Mouse (Mus musculus) heart, postnatal 25 days (tissue): Measurements from ENCODE around the gene B3gnt5. TPM values are rescaled to one million over a fixed set of nuclear protein-coding genes. Genes with fewer than 3 reads are reported as not detected.
"Not testable (repeated sequence)": the region's sequence is repeated elsewhere in the genome, so short reads cannot be mapped to it uniquely, and the experiment has no call there.

Experiments used
- DNase-seq: peaks from one replicate; pipeline ENCODE4 v3.0.0; 2022; ENCODE audit warnings: low spot score
- intact Hi-C: fragments of 180-260 bp; cut with DNase I; formaldehyde crosslinking; loops from one replicate; pipeline ENCODE4 v1.15.1; 2025
- total RNA-seq, 2 experiments: library from RNA; stranded (reverse); gene quantifications; 2 replicates each; pipeline ENCODE4 v1.2.3; 2021

The B3gnt5 gene
- under 1 TPM; 0.73 TPM for total RNA-seq

DNA sequence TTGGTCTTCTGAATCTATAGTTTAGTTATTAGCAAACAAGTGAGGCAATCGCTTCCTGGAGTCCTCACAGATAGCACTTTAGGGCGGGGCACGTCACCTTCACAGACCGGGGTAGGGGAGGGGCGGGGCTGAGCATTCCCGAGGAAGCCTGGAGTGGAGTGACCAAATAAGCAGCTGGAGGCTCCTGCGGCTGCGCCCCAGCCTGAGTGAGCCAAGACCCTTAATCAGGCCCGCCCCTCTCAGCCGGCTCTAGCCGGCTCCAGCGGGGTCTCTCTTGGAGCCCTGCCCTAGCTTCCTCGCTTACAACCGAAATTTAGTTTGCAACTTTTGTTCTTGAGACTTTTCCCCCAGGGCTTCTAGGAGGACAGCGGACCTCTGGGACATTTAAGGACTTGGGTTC is at the start of gene B3gnt5:
TSS of gene B3gnt5 (plus strand) at position 135 of the 400 bp plus-strand sequence.
- intact Hi-C loops = no loop called here

DNA sequence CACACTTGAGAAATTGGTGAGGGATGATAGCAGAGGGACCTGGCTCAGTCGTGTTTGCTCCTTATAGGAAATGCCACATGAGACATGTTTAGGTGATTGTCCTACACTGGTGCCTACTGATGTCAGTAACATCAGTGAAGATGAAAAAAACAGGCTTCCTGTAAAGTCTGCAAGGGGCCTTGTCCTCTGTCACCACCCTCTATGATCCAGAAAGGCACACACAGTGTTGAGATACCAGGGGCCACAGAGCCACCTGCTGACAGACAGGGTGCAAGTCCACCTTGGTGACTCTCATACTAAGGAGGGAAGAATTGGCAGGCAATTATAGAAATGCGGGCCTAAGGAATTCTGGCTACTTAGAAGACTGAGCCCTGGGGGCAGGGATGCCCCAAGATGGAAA is 39.0 kb upstream of the B3gnt5 start:
- intact Hi-C loops = loop anchor here (10.0 kb wide), 4 partner anchors 124 to 584 kb away; partner anchors contain the start of genes Klhl24 and Parl

More for the DNA sequence above, at the start of gene B3gnt5:
- peak; percentile 13 for DNase-seq

DNA sequence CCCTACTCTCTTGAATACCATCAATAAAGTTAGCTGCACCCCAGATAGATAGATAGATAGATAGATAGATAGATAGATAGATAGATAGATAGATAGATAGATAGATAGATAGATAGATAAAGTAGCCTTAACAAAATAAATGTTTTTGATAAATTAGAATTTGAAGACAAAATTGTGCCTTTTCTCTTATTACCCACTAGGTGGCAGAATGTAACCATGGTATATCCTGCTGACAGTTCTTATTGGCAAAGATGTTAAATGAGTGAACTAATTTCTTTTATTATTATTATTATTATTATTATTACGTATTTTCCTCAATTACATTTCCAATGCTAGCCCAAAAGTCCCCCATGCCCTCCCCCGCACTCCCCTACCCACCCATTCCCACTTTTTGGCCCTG is 35.9 kb upstream of the B3gnt5 start:
- intact Hi-C loops = loop anchor here (10.0 kb wide), 4 partner anchors 121 to 581 kb away; partner anchors contain the start of genes Klhl24 and Parl

More for the DNA sequence above, 39.0 kb upstream of the B3gnt5 start:
- DNase-seq = no peak

DNA sequence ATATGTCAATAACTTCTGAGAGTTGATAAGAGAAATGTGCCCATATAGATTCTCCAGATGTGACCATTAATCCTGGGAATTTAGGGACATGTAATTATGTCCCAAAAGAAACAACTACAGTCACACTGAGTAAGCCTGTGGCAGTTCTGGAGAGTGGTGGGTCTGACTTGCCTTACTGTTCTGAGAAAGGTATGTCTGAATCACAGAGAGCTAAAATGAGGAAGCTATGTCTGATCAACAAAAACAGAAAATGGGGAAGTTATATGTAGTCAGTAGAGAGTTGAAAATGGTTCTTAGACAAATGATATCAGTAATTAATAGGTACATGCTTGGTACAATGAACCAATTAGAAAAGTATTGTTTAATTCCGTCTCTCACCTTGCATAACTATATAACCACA is 27.1 kb upstream of the B3gnt5 start:
- no peak for DNase-seq
- intact Hi-C loops = no loop called here

More for the DNA sequence above, 35.9 kb upstream of the B3gnt5 start:
- DNase-seq = not testable (repeated sequence)

DNA sequence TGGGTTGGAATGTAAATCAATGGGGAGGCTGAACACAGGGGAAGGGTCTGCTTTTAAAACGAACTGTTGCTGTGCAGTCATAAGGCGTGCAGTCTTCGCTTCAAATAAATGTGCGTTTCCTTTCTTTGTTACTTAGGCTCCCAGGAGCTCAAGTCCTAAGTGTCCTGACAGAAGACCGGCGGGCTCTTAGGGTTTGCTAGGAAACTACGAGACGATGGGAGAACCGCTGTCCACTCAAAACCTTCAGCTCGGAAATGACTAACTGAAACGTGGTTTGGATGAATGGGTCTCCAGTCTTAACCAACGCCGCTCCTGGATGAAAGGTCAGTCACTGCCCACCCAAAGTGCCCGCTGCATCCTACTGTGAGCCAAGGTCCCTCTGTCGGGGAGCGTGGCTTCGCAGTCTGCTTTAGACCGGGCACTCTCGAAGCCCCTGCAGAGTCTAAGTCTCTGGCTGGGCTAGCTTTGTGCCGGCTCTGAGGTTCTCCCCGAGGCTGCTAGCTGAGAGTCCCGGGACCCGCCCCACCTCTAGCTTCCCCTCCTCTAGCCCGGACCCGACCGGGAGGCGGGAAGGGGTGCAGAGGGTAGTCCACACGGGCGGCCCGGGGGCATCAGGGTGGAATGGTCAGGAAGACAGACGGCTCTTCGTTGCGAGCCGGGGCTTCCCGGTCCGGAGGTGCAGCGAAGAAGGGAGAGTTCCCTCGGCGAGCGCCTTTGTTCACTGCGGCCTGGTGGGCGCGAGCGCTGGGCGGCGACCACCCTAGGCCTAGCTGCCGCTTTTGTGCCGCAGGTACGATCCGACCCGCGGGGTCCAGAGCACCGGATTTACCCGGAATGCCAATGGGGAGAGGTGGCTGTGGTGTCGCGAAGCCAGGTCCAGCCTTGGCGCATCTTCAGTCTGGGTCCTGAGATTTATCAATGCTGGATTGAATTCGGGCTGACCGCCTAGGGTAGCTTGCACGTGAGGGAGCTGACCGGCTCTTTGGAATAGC is 793 bp downstream of the B3gnt5 start:
- DNase-seq = no peak

DNA sequence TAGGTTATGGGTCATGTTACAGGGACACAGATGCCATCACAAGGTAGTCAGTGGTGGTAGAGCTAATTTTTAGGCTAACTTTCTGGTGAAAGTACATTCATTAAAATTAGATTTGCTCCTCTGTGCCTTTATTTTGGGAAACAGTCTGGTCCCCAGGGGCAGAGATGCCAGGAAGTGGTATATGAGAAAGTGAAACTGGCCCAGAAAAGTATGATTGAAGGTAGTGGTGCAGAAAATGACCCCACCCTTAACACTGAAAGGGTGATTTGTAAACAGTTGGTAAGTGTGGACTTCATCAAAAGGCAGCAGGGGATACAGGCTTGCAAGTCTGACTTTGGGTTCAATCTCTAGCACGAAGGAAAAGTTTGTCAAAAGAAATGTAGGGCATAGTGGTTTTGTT is 1.7 kb downstream of the B3gnt5 start:
- no peak for DNase-seq
- intact Hi-C loops = no loop called here

More for the DNA sequence above, 793 bp downstream of the B3gnt5 start:
- intact Hi-C loops = no loop called here

DNA sequence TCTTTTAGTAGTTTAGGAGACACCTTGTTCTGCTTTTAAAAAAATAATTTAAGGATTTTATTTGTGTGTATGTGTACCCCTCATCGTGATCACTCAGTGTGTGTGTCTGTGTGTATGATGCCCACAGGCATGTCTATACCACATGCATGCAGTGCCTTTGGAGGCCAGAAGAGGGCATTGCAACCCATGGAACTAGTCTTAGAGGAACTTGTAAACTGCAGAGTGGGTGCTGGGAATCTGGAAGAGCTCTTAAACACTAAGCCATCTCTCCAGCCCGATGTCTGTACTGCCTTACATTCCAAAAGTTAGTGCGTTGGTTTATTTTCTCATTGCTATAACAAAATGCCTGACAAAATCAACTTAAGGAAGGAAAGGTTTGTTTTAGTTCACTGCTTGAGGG is 6.1 kb downstream of the B3gnt5 start:
- intact Hi-C loops = no loop called here
- DNase-seq = no peak

DNA sequence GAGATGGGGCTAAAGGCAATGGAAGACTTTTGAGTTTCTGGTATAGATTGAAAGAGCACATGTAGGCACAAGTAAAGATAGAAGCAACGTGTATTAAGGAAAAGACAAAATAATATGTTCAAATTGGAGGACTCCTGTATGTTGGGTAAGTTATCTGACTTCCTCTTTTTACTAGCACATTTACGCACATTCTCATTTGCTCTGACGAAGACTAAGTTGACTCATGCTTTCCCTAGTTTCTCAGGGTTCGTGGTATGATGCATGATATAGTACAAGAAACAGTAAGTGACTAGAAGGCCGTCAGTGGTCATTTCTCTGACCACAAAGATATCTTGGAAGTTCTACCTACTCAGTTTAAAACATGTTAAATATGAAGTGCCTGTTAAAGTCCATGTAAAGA is 8.0 kb downstream of the B3gnt5 start:
- no peak for DNase-seq
- intact Hi-C loops = no loop called here

DNA sequence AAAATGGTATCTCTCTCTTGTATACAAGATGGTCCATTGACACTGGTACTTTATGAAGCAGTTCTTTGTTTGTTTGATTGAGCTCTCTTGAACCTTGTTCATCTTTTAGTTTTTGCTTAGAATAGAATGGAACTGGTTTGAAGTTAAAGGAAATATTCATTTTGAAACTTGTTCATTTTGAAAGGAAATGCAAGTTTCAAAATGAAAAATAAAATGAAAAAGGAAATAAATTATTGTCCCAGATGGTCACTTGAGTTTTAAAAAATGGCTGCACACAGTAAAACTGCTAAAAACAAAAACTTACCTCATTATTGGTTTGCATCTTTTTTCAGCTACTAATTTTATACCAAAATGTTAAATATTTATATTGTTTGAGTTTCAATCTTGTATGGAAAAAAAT is 12.0 kb downstream of the B3gnt5 start:
- DNase-seq = no peak
- intact Hi-C loops = no loop called here

DNA sequence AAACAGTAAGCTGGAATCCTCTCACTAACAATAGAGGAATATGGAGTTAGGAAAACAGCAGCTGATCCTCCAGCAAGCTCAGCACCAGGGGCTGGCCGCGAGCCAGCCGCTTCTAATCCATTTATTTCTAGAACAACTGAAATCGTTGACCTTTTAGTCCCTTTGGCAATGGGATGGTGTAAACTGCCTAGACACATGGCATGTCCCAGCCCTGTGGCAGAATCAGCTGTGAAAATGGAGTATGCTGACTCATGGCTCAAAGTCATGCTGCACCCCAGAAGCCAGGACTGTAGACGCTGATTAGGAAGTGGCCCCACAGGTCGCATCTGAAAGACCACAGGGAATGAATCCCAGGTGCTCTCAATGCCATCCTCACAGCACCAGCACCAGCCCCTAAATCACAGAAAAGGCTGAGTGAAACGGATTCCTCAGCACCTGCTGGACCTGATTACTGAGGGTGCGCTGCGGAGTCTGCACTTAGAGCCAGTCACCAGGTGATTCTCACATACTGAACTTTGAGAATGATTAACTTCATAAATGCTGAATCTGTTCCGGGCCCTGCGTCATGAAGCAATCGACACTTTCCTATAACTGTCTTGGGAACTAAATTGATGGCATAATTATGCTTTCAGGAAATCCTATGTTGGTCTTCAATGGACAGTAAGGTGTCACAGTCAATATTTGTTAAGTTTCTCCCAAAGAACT is 26.5 kb downstream of the B3gnt5 start:
- no peak for DNase-seq
- intact Hi-C loops = no loop called here

DNA sequence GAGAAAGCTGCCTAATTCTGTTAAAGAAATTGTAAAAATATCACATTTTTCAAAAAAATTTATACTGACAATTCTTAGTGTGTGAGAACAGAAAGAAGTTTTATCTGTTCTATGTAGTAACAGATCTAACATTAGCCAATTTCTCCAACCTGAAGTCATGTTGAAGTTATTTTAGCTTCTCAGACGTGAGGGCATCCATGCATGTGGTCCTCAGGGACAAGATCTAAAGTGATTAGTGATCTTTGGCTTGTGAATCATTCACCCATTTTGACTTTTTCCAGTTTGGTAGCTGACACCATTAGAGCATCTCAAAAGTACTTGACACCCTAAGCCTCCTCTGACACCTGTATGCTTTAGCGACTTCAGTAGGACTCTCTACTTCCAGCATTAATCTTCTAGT is 29.9 kb downstream of the B3gnt5 start:
- intact Hi-C loops = no loop called here
- DNase-seq = no peak

DNA sequence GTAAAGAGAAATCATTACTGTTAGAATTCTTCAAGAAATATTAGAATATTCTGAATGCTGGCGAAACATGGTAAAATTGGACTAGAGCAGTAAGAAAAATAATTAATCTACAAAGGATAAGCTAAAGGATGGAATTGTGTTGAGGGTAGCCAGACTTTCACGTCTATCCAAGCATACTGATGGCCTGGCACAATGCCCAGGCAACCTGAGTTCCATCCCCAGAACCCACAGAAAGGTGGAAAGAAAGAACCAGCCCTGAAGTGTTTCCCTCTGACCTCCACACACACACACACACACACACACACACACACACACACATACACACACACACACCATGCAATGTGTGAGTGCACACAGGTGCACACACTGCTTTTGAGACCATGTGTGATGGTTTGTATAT is 58.8 kb downstream of the B3gnt5 start:
- intact Hi-C loops = no loop called here
- DNase-seq = no peak

Other genes with a start within 250 kb of the B3gnt5 start
- gene Olfr167, start 237.9 kb upstream of the B3gnt5 start, total RNA-seq = not detected
- gene Olfr168, start 224.7 kb upstream of the B3gnt5 start, total RNA-seq = not detected
- not detected for gene Olfr169, start 188.4 kb upstream of the B3gnt5 start, total RNA-seq
- not detected for gene Olfr170, start 148.3 kb upstream of the B3gnt5 start, total RNA-seq
- not detected for gene Olfr171, start 130.3 kb upstream of the B3gnt5 start, total RNA-seq
- gene Lamp3, start 53.8 kb upstream of the B3gnt5 start, total RNA-seq = under 1 TPM; 0.08 to 0.13 TPM
- gene Klhl6, start 222.8 kb downstream of the B3gnt5 start, total RNA-seq = 1 to 10 TPM; 4.2 to 5.9 TPM